Mouse (Mus musculus) megakaryocyte progenitor cell, adult 5-6 weeks (primary cell): ENCODE data around the gene Zfp60. TPM values are rescaled to one million over a fixed set of nuclear protein-coding genes. Genes with fewer than 3 reads are reported as not detected.
"Not testable (repeated sequence)": the region's sequence is repeated elsewhere in the genome, so short reads cannot be mapped to it uniquely, and the experiment has no call there.

ENCODE experiments used
- ATAC-seq: replicated peaks from 2 replicates; pipeline ENCODE4 v1.8.0; 2016; ENCODE audit warnings: mild to moderate bottlenecking, moderate TSS enrichment, inconsistent platforms; ENCODE audit not compliant: poor library complexity
- total RNA-seq, 2 experiments: library from RNA; stranded (forward) in 1 of 2; stranded (reverse) in 1 of 2; fragments of 157-497, 149-512 nt in 1 of 2; fragments of 200-1000 nt in 1 of 2; gene quantifications; 2 replicates each; pipeline versions ENCODE4 v1.2.3 to v1.2.4; 2015 to 2017

Zfp60 gene
- total RNA-seq, 2 experiments from 2014 or later: 5.5 to 11.3 TPM

GRCm38 (mm10) chr7:27789306-27789705, 58.1 kb downstream of the Zfp60 start:
- ATAC-seq: no peak

DNA sequence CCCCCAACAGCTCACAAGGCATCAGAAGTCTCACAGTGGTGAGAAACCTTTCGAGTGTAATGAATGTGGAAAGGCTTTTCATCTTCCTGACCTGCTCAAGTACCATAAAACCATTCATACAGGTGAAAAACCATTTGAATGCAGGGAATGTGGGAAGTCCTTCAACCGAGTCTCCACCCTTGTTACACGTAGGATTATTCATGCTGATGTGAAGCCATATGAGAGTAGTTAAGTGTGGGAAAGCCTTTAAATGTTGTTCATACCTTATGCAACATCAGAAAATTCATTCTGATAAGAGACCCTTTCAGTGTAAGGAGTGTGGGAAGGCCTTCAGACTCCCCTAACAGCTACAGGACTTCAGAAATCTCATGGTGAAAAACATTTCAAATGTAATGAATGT, 62.7 kb downstream of the Zfp60 start:
- not testable (repeated sequence) for ATAC-seq

DNA sequence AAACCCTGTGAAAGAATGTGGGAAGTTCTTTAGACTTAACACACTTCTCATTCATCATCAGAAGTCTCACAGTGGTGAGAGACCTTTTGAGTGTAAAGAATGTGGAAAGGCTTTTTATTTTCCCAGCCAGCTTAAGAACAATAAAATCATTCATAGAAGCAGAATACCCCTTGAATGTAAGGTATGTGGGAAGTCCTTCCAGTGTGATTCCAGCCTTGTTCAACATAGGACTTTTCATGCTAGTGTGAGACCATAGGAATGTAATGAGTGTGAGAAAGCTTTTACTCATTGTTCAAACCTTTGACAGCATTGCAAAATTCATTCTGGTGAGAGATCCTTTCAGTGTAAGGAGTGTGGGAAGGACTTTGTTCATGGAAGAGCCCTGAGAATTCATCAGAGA, 63.4 kb downstream of the Zfp60 start:
- ATAC-seq: no peak

- no peak for ATAC-seq
Observed at GRCm38 (mm10) chr7:27797906-27798811, 67.0 kb downstream of the Zfp60 start.

DNA sequence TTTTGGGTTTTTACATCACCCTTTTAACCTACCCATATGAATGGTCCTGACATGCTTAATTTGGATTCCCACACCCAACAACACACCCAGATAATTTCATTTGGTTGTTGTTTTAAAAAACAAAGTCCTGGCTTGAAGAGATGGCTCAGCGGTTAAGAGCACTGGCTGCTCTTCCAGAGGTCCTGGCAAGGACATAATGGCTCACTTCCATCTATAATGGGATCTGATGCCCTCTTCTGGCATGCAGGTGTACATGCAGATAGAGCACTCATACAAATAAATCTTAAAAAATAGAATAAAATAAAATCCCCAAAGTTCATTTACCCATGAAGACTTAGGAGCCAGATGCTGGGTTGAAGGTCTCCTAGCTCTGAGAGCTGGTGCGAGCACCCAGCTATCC, 69.9 kb downstream of the Zfp60 start:
- ATAC-seq: no peak

DNA sequence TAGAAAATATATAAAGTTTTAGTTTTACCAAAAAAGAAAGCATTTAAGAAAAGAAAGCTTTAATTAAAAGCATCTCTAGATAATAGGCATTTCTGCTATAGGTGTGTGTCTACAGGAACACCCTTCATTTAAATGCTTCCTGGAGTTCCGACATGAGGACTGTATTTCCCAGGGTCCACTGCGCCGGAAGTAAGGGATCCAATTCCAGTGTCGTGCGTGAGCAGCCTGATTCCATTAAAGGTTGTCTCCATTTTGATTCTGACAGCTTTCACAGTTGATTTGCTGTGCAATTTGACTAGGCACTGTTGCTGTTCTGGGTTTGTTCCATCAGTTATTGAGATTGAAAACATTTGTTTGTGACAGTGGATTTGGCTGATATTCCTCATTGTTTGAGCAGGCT, 71.8 kb downstream of the Zfp60 start:
- no peak for ATAC-seq

Other genes with a start within 250 kb of the Zfp60 start
- 9.2 and 12.5 TPM in 2 replicates for gene Sertad1, start 244.5 kb upstream of the Zfp60 start, total RNA-seq (2015)
- 5.9 and 6.8 TPM in 2 replicates for gene Sertad1, start 244.5 kb upstream of the Zfp60 start, total RNA-seq (2017)
- gene Prx, start 232.1 kb upstream of the Zfp60 start, total RNA-seq (2015): 0.52 and 0.68 TPM in 2 replicates
- gene Prx, start 232.1 kb upstream of the Zfp60 start, total RNA-seq (2017): 0.75 and 0.81 TPM in 2 replicates
- gene Hipk4, start 208.1 kb upstream of the Zfp60 start, total RNA-seq (2015): 0.10 and 0.25 TPM in 2 replicates
- gene Hipk4, start 208.1 kb upstream of the Zfp60 start, total RNA-seq (2017): 0.07 and 0.29 TPM in 2 replicates
- gene Pld3, start 178.2 kb upstream of the Zfp60 start, total RNA-seq (2015): 9.3 and 9.4 TPM in 2 replicates
- 5.3 and 7.5 TPM in 2 replicates for gene Pld3, start 178.2 kb upstream of the Zfp60 start, total RNA-seq (2017)
- gene 2310022A10Rik, start 178.2 kb upstream of the Zfp60 start, total RNA-seq (2015): 13.4 and 14.1 TPM in 2 replicates
- 12.4 and 15.6 TPM in 2 replicates for gene 2310022A10Rik, start 178.2 kb upstream of the Zfp60 start, total RNA-seq (2017)
- gene Akt2, start 139.8 kb upstream of the Zfp60 start, total RNA-seq (2015): 33.8 and 40.3 TPM in 2 replicates
- 46.9 and 50.2 TPM in 2 replicates for gene Akt2, start 139.8 kb upstream of the Zfp60 start, total RNA-seq (2017)
- not detected in 2 replicates for gene Ttc9b, start 77.5 kb upstream of the Zfp60 start, total RNA-seq (2015)
- not detected in 2 replicates for gene Ttc9b, start 77.5 kb upstream of the Zfp60 start, total RNA-seq (2017)
- gene Map3k10, start 56.8 kb upstream of the Zfp60 start, total RNA-seq (2015): 1.7 and 4.3 TPM in 2 replicates
- 3.4 and 5.2 TPM in 2 replicates for gene Map3k10, start 56.8 kb upstream of the Zfp60 start, total RNA-seq (2017)
- 0.71 and 3.1 TPM in 2 replicates for gene Zfp607b, start 42.0 kb upstream of the Zfp60 start, total RNA-seq (2015)
- gene Zfp607b, start 42.0 kb upstream of the Zfp60 start, total RNA-seq (2017): 0.42 and 4.0 TPM in 2 replicates
- gene Zfp626, start 75.8 kb downstream of the Zfp60 start, total RNA-seq (2015): 6.1 and 6.3 TPM in 2 replicates
- gene Zfp626, start 75.8 kb downstream of the Zfp60 start, total RNA-seq (2017): 6.4 and 6.7 TPM in 2 replicates
- gene Zfp59, start 107.2 kb downstream of the Zfp60 start, total RNA-seq (2015): 4.9 and 5.8 TPM in 2 replicates
- 5.8 and 7.4 TPM in 2 replicates for gene Zfp59, start 107.2 kb downstream of the Zfp60 start, total RNA-seq (2017)
- gene Zfp607a, start 126.1 kb downstream of the Zfp60 start, total RNA-seq (2015): 6.5 and 7.9 TPM in 2 replicates
- 8.4 and 9.0 TPM in 2 replicates for gene Zfp607a, start 126.1 kb downstream of the Zfp60 start, total RNA-seq (2017)
- 0.59 and 2.4 TPM in 2 replicates for gene Zfp974, start 198.1 kb downstream of the Zfp60 start, total RNA-seq (2015)
- gene Zfp974, start 198.1 kb downstream of the Zfp60 start, total RNA-seq (2017): 0.58 and 3.3 TPM in 2 replicates
- 12.9 and 17.9 TPM in 2 replicates for gene Zfp780b, start 247.8 kb downstream of the Zfp60 start, total RNA-seq (2015)
- gene Zfp780b, start 247.8 kb downstream of the Zfp60 start, total RNA-seq (2017): 11.4 and 14.4 TPM in 2 replicates